Mouse (Mus musculus) MEL (cell line): ENCODE measurements at regions not wholly inside any gene's neighbourhood (a gene's known extent, or its start where the extent isn't known, plus 50 kb on each side); places are given as distances from the start of the nearest gene placed in this dataset.

Experiments
- CTCF ChIP-seq, 3 experiments: IDR thresholded peaks in 2 of 3; conservative IDR thresholded peaks in 1 of 3; 2 replicates each; pipeline ENCODE4 v1.5.1; 2011 to 2012; ENCODE audit warnings: low read length in 3 of 3, low read depth in 2 of 3, mild to moderate bottlenecking in 2 of 3, improper control_type of control experiment in 1 of 3, inconsistent platforms in 1 of 3, mixed read lengths in 1 of 3, moderate library complexity in 1 of 3; ENCODE audit not compliant: control insufficient read depth in 1 of 3, insufficient read depth in 1 of 3, poor library complexity in 1 of 3, severe bottlenecking in 1 of 3
- EP300 ChIP-seq, 2 experiments: IDR thresholded peaks; 2 replicates each; pipeline ENCODE4 v1.6.1; 2011; ENCODE audit warnings: improper control_type of control experiment in 2 of 2, low read length in 2 of 2, low read depth in 1 of 2, mild to moderate bottlenecking in 1 of 2

DNA sequence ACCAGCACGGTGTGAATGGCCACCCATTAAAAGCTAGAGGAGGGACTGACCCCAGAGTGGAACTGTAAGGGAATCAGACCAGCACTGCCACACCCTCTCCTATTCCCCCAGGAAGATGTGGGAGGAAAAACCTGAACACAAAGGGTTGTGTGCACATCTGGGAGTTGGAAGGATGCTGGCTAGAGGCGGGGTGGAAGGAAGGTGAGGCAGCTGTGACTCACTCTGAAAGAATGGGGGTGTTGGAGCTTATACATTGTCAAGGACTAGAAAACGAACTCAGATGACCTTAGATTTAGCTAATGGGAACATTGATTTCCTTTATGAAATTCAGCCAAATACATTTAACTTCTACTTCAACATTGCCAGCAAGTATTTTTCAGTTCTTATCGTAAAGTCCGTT lies 116.2 kb downstream of the Gm19410 start:
- TF ChIP-seq CTCF (IDR thresholded peaks at IDR 0.05 in 2 of 3, conservative IDR thresholded peaks at IDR 0.05 in 1 of 3; ENCODE audit: control insufficient read depth in 1 of 3, insufficient read depth in 1 of 3, low read depth in 2 of 3, low read length in 3 of 3, poor library complexity in 1 of 3, severe bottlenecking in 1 of 3) (no peak), EP300 (IDR thresholded peaks at IDR 0.05; ENCODE audit: low read depth in 1 of 2, low read length in 2 of 2) (no peak)
